Mouse (Mus musculus): ENCODE measurements around the gene Srgap1. TPM values are rescaled to one million over a fixed set of nuclear protein-coding genes. Genes with fewer than 3 reads are reported as not detected.

Gene Srgap1
- total RNA-seq, 2 experiments from 2014 or later: 8.5 to 12.5 TPM

DNA sequence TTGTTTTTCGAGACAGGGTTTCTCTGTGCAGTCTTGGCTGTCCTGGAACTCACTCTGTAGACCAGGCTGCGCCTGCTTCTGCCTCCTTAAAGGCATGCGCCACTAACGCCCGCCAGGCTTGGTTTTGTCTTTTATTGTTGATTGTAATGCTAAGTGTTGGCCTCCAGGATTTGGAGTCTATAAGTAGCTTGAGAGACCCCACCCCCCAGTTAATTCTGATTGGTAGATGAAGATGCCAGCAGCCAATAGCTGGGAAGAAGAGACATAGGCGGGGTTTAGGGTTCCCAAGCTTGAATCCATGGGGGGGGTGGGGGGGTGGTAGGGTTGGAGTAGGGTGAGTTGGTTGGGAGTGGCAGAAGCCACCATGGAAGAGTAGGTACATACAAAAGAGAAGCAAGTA lies 147.4 kb downstream of the Srgap1 start:
- DNase-seq (ENCODE audit: low spot score in 2 of 2): no peak
- intact Hi-C loops (cut with DNase I): no loop called here

GRCm38 (mm10) chr10:121897835-121898370 lies 149.2 kb downstream of the Srgap1 start:
- intact Hi-C loops (cut with DNase I): no loop called here
- DNase-seq (ENCODE audit: low spot score in 2 of 2): no peak

- DNase-seq (ENCODE audit: low spot score in 2 of 2): no peak
- intact Hi-C loops (cut with DNase I): no loop called here
Measured at GRCm38 (mm10) chr10:121891390-121892067, 155.6 kb downstream of the Srgap1 start.

DNA sequence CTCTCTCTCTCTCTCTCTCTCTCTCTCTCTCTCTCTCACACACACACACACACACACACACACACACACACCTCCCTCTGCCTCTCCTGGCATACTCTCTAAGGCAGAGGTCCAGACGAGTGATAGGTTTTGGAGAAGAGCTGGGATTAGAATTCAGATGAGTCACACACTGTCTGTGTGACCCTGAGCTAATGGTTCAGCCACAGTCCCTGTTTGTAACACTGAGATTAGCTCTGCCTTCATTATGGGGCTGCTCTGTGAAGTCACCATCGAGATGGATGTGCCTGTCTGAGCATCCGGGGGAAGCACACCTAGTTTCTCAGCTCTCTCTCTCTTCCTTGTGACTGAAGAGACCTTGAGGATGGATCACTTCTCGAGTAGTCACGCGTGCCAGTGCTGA lies 157.1 kb downstream of the Srgap1 start:
- no peak for DNase-seq (ENCODE audit: low spot score in 2 of 2)
- intact Hi-C loops (cut with DNase I): no loop called here

- peak; percentile 36 to 79 for DNase-seq (ENCODE audit: low spot score in 2 of 2)
Measured at GRCm38 (mm10) chr10:121886805-121887204, 160.3 kb downstream of the Srgap1 start.

DNA sequence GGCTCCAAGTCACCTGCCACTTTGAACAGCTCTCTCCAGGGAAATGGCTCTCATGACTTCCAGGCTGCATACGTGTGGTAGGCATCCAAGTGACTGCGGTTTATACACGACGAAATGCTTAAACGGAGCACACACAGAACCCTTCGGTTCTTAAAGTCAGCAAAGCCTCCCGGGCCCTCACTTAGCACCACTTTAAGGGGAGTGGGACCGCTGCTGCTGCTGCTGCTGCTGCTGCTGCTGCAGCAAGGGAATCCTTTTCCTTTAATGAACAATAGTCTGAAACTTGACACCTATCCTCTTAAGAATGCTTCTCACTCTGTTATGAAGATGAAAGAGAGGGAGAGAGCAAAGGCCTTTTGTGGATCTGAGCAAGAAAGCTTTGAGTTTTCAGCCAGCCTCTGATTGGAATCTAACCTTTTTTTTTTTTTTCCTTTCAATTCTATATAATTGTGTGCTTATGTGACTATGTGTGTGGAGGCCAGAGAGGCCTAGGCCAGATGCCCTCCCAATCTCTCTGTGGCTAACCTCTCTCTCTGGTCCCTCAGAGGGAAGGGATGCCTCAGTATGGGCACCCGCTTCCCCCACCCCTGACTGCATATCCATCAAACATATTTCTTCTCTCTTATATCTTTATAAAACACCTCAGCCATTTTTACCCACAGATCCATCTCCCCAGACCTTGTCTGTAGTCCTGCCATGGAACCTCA lies 161.4 kb downstream of the Srgap1 start:
- intact Hi-C loops (cut with DNase I): no loop called here
- no peak for DNase-seq (ENCODE audit: low spot score in 2 of 2)

More at GRCm38 (mm10) chr10:121886805-121887204, 160.3 kb downstream of the Srgap1 start:
- intact Hi-C loops (cut with DNase I): no loop called here

DNA sequence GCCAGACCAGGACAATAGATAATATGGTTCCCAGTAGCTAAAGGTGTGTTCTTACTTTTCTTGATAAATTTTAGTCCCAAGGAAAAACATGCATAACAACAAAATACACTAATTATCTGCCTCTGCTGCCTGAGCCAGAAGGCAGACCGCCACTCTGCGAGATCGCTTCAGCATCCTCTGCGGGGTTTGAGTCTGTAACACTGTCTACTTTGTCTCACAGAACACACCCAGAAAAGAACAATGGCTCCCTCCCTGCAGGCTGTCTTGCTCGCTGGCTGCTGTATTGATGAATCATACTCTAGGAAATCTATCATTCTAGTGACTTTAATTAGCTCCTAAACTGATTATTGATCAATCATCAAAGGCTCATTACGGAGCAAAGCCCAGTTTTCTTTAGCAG lies 164.7 kb downstream of the Srgap1 start:
- intact Hi-C loops (cut with DNase I): no loop called here
- no peak for DNase-seq (ENCODE audit: low spot score in 2 of 2)

DNA sequence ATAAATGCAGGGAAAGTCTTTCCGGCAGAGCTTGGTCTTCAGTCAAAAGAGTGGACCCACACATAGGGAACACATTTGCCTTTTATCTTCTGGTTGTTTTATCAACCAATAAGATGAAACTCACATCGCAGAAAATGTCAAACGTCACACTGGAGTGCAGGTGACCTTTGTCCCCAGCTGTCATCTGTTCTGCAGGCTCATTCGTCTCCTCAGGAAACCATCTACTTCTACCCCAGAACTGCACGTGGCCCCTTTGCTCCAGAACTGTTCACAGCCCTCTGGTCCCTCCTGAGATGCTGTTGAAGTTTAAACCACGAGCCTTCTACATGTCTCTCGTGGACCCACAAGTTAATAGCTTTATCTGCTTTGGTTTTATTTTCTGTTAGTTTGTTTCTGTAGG lies 168.3 kb downstream of the Srgap1 start:
- no peak for DNase-seq (ENCODE audit: low spot score in 2 of 2)
- intact Hi-C loops (cut with DNase I): no loop called here

DNA sequence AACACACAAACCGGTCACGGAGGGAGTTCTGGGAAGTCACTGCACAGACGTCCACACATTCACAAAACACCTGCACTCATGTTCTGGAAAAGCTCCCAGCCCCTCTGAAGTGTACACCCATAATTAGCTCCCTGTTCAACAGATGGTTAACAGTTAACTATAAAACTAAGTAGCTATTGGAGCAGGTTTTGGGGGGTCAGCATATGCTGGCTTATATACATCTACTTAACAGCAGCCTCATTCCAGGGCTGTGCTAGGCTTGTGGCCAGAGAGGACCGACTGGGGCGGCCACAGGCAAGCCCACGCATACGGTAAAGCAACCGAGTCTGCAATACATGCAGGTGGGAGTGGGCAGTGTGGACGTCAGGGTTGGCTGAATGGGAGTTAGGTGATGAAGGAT lies 169.2 kb downstream of the Srgap1 start:
- DNase-seq (ENCODE audit: low spot score in 2 of 2): no peak
- intact Hi-C loops (cut with DNase I): no loop called here

DNA sequence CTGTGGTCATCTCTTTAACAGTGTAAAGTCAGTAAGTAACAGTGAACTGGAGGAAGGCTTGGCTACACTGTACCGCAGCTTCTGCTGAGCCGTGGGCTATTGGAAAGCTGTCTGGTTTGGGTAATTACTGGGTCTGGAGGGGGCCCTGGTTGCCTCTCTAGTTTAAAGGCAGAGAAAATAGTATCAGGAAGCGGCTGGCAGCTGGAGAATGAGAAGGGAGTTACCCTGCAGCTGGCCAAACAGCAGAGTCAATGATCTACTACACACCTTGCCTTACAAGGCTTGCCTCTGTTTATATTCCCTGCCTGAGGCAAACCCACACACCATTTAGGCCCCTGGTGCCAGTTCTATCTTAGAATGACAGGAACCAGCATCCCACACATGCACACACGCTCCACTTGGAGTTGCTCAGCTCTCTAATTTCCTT lies 174.0 kb downstream of the Srgap1 start:
- peak; percentile 17 to 26 for DNase-seq (ENCODE audit: low spot score in 2 of 2)
- intact Hi-C loops (cut with DNase I): no loop called here

- intact Hi-C loops (cut with DNase I): no loop called here
- DNase-seq (ENCODE audit: low spot score in 2 of 2): no peak
Measured at GRCm38 (mm10) chr10:121869941-121870340, 177.2 kb downstream of the Srgap1 start.

- DNase-seq (ENCODE audit: low spot score in 2 of 2): no peak
- intact Hi-C loops (cut with DNase I): no loop called here
Measured at GRCm38 (mm10) chr10:121868255-121868654, 178.9 kb downstream of the Srgap1 start.

GRCm38 (mm10) chr10:121865503-121866239 lies 181.4 kb downstream of the Srgap1 start:
- intact Hi-C loops (cut with DNase I): no loop called here
- no peak for DNase-seq (ENCODE audit: low spot score in 2 of 2)

- intact Hi-C loops (cut with DNase I): no loop called here
- DNase-seq (ENCODE audit: low spot score in 2 of 2): no peak
Measured at GRCm38 (mm10) chr10:121860924-121861323, 186.2 kb downstream of the Srgap1 start.

DNA sequence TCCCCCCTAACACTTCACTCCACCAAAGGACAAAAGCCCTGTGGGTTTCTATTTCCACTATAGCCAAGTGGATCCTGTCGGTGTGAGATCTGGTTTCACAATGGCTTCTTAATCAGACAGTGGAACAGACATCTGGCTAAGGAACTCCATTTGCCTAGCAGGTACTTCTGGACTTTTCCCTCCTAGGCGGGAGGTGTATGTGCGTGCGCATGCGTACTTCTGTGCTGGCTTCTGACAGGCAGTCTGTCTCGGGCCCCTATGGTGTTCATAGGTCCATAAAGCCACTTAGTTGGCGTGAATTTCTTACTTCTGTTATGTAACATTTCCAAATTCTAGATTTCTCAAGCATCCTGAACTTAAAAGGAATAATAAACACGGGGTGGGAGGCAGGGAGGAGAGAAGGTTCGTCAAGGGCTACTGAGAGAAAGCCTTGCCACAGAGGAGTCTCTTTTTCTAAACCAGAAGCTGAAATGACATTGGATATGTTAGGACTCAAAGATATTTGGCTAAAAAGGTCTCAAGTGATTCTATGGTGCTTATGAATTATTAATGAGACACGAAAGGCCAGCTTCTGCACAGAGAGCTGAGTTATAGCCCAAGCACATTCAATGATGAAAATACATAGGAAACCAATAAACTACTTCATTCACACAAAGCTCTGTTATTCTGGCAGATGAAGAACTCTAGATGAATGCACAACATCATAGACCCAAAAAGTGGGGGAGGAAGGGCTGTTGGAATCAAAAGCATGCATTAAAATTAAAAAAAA lies 187.1 kb downstream of the Srgap1 start:
- DNase-seq (ENCODE audit: low spot score in 2 of 2): no peak
- intact Hi-C loops (cut with DNase I): no loop called here

DNA sequence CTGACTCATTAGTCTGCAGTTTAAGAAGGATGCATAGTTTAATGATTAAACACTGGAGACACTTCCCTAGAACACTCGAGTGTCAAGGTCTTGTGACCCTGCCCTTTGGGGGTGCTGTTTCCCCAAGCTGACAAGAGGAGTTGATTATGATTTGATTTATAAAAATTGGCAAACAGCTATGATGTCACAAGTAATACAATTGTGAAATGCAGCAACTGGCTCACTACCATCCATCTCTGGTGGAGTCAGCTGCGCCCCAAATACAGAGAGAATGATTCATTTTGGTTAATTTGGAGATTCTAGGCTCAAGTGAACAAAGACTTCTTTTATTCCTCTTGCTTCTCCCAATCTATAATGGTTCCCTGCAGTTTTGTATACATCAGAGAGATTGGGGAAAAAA lies 188.2 kb downstream of the Srgap1 start:
- intact Hi-C loops (cut with DNase I): no loop called here
- no peak for DNase-seq (ENCODE audit: low spot score in 2 of 2)

DNA sequence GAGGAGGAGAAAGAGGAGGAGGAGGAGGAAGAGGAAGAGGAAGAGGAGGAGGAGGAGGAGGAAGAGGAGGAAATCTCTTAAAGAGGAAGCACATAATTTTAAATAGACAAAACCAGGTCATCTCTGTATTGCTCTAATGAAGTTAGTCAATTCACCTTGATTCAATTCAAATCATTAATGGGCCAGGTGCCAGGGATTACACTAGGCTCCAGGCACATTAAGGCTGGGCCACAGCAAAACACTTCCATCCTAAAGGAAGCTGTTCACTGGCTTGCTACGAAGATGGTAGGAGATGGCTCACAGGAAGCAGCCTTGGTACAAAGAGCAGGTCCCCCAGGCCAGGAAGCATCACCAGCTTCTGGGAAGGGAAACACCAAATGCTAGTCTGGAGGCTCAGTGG lies 189.0 kb downstream of the Srgap1 start:
- DNase-seq (ENCODE audit: low spot score in 2 of 2): no peak
- intact Hi-C loops (cut with DNase I): no loop called here

GRCm38 (mm10) chr10:121855863-121856446 lies 191.2 kb downstream of the Srgap1 start:
- intact Hi-C loops (cut with DNase I): no loop called here
- no peak for DNase-seq (ENCODE audit: low spot score in 2 of 2)

- intact Hi-C loops (cut with DNase I): no loop called here
- no peak for DNase-seq (ENCODE audit: low spot score in 2 of 2)
Measured at GRCm38 (mm10) chr10:121853385-121853808, 193.7 kb downstream of the Srgap1 start.
